Mouse (Mus musculus): Measurements from ENCODE around the gene Rbfox2. TPM values are rescaled to one million over a fixed set of nuclear protein-coding genes. Genes with fewer than 3 reads are reported as not detected.
"Not testable (repeated sequence)": the region's sequence is repeated elsewhere in the genome, so short reads cannot be mapped to it uniquely, and the experiment has no call there.

Gene Rbfox2
- 100 to 1,000 TPM; 200 to 279 (median 237) TPM for total RNA-seq (2022)

- peak; percentile 88 to 92 for DNase-seq (ENCODE audit: low spot score in 2 of 2)
Measured at GRCm38 (mm10) chr15:77306547-77307261, at the start of gene Rbfox2. Gene Rbfox2, minus strand, starts transcription at chr15:77307004.

DNA sequence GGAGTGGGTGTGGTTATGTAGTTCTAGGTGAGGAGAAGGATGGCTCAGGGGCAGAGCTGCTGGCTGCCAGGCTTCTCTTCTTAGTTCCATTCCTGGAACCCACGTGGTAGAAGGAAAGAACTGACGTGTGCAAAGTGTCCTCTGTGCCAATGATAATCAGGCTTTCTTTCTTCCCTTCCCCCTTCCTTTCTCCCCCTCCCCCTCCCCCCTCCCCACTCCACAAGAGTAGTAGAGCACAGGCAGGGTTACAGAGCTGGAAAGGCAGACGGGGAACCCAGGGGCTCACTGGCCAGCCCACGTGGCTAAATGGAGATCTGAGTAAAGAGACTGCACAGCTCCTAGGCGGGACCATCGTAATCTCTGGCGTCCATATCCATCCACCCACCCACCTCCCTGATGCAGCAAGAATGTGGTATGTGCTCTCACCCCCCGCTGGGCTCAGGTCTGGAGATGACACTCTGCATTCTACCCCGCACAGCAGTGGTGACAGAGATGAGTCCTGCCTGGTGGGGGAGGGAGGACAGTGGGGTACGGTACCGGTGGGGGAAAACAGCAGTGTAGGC, 49.5 kb upstream of the Rbfox2 start:
- no peak for DNase-seq (ENCODE audit: low spot score in 2 of 2)

DNA sequence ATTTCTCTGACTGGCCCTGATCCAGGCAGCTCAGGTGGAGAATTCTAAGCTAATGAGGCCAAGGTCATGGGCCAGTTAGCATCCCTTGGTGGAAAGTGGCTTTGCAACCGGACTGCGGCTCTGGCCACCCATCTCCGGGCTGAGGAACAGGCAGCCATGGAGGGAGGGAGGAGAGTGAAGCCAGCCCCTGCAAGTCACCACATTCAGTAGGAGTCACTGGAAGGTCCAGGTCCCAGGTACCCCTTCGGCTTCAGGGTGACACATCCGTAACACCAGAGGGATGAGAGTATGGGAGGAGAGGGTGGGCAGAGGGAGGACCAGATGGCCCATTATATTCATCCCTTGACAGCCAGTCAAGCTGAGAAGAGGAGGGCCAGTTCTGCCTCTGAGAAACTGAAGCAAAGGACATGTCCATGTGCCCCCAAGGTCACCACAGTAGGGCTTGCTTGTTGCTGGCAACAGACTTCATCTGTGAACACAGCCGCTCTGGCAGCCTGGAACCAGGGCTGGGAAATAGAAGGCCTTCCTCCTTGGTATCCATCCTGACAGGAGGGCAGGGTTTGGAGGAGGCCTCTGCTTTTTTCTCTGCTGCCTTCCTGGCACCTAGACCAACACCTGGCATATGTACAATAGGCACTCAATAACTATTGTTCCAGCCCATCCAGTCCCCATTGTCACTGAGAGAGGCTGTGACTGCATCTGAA, 48.2 kb upstream of the Rbfox2 start:
- no peak for DNase-seq (ENCODE audit: low spot score in 2 of 2)

GRCm38 (mm10) chr15:77354496-77354847, 47.7 kb upstream of the Rbfox2 start:
- DNase-seq (ENCODE audit: low spot score in 2 of 2): no peak

DNA sequence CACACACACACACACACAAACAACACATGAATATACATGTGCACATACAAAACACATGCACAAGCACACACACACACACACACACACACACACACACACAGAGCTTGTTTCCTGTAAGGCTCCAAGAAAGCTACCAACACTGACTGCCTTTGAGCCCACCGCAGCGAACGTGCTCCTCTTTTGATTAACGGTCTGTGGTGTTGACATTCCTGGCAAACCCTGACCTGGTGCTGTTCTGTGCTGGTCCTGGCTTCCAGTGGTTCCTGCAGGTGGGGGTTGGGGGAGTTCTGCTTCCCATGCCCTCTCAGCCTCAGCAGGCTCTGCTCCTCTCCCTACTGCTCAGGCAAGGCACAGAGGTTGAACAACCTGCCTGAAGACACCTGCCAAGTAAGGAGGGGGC, 47.0 kb upstream of the Rbfox2 start:
- no peak for DNase-seq (ENCODE audit: low spot score in 2 of 2)

DNA sequence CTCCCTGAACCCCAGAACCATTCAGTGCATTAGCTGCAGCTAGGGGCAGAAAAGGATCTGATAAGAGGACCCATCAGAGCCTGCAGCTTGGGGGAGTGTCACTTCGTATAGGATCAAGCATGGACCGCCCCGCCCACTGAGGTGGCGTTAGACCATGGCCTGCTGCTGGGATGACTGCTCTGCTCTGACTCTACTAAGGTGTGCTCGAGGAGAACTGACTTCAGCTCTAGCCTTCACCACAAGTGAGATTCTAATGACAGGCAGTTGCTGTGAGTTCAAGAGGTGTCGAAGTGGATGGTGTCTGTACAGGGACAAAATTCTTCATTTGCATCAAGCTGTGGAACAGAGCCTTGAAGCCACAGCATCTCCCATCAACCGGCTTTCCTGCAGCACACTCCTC, 46.1 kb upstream of the Rbfox2 start:
- no peak for DNase-seq (ENCODE audit: low spot score in 2 of 2)

DNA sequence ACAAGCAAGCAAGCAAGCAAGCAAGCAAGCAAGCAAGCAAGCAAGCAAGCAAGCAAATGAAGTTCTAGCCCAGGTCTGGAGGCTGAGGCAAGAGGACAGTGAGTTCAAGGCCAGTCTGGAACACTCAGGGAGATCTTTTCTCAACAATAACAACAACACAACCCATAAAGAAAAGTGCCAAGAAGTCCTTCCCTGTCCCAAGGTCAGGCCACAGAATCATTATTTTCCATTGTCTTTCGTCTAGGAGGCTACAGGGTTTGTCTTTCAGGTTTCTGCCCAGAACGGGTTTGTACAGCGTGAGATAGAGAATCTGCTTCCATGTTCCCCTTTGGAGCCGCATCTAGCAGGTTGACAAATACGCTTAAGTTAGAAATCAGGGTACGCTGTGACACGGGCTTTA, 43.3 kb upstream of the Rbfox2 start:
- DNase-seq (ENCODE audit: low spot score in 2 of 2): no peak

GRCm38 (mm10) chr15:77348146-77348545, 41.3 kb upstream of the Rbfox2 start:
- no peak for DNase-seq (ENCODE audit: low spot score in 2 of 2)

- DNase-seq (ENCODE audit: low spot score in 2 of 2): no peak
Measured at GRCm38 (mm10) chr15:77344127-77345125, 37.6 kb upstream of the Rbfox2 start.

GRCm38 (mm10) chr15:77343527-77344091, 36.8 kb upstream of the Rbfox2 start:
- DNase-seq (ENCODE audit: low spot score in 2 of 2): no peak

DNA sequence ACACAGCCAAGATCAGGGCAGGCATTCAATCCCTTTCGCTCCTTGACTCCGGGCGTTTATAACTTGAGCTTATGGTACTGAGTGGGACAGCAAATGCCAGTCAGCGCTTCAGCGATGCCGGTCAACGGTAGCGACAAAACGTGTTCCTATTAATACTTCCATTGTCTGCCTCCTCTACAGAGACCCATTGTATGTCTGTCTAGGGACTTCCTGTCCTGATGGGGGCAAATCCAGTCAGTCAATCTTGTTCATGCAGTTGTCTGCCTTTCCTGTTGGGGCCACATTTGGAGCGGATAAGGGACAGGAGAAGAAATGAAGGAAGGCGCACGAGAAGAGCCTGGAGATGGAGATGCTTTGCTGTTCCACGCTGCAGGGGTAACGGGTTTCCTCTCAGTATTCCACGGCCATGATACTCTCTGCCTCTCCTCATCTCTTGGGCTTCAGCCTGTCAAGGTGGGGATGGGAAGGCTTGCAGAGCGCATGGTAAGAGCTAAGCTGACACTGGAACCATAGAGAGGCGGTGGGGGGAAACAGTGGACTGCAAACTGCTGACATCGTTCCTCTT, 36.2 kb upstream of the Rbfox2 start:
- no peak for DNase-seq (ENCODE audit: low spot score in 2 of 2)

DNA sequence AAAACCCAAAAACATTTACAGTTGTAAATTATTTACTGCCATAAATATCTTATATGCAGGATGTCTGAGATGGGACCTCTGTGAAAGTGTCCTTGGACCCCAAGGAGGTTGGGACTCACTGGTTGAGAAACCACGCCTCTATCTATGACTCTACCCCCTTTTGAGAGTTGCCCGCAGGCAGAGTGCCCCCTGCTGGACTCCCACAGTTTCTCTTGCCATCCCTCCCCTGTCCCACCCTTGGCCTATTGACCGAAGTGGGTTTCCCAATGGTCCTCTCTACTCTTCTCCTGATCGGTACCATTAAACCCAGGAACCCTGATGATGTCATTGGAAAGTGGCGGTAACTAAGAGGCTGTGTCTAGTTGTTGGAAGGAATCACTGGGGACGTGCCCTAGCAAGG, 35.2 kb upstream of the Rbfox2 start:
- no peak for DNase-seq (ENCODE audit: low spot score in 2 of 2)

DNA sequence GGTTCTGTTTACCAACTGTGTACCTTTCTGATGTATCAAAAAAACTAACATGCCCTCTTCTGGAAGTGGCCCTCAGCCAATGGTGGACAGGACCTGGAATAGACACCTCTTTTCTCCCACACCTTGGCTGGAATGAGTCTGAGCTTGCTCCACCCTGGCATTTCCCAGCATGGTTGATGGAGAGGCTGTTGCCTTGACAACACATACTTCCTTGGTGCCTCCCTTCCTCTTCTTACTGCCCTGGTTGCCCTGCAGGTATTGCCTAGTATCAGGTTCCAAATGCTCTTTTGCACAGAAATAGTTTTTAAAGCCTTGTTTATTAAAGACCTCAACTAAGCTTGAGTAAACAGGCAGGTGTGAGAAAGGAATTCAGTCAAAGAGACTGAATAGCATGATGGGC, 33.8 kb upstream of the Rbfox2 start:
- DNase-seq (ENCODE audit: low spot score in 2 of 2): no peak

DNA sequence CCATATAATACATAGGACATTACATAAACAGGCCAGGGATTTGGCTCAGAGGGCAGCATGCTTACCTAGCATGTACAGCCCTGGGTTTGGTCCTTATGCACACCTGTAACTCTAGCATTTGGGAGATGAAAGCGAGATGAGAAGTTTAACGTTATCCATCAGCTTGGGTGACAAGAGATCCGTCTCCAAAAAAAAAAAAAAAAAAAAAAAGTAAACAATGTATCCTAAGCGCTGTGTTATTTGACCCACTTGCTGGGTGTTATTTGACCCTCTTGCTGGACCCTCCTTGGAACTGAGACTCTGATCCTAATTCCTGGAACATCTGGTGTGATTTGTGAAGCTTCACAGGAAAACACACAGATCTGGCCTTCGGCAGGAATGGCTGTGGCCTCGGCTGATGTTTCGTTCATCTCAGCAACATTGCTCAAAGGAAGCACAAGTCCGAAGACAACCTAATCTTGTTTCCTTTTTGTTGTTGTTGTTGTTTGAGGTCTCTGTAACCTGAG, 32.2 kb upstream of the Rbfox2 start:
- DNase-seq (ENCODE audit: low spot score in 2 of 2): no peak

- DNase-seq (ENCODE audit: low spot score in 2 of 2): no peak
Measured at GRCm38 (mm10) chr15:77338451-77338850, 31.6 kb upstream of the Rbfox2 start.

- no peak for DNase-seq (ENCODE audit: low spot score in 2 of 2)
Measured at GRCm38 (mm10) chr15:77337926-77338325, 31.1 kb upstream of the Rbfox2 start.

- DNase-seq (ENCODE audit: low spot score in 2 of 2): no peak
Measured at GRCm38 (mm10) chr15:77336968-77337341, 30.2 kb upstream of the Rbfox2 start.

GRCm38 (mm10) chr15:77336287-77336967, 29.6 kb upstream of the Rbfox2 start:
- peak; percentile 64 to 88 for DNase-seq (ENCODE audit: low spot score in 2 of 2)

- not testable (repeated sequence) for DNase-seq (ENCODE audit: low spot score in 2 of 2)
Measured at GRCm38 (mm10) chr15:77335185-77335584, 28.4 kb upstream of the Rbfox2 start.

All from layer of hippocampus, adult 8-10 months (tissue).